Mouse (Mus musculus) embryo, embryonic 9.5 days (tissue): Measurements from ENCODE around the gene Spred2.
A peak's percentile ranks its signal among the peaks of the same experiment; 100 is the strongest.

ENCODE experiments used
- DNase-seq: peaks from one replicate; pipeline ENCODE4 v3.0.0-alpha.2; 2017; ENCODE audit errors: extremely low spot score

The Spred2 gene

GRCm38 (mm10) chr11:19923888-19924756, at the start of gene Spred2:
Gene Spred2 (plus strand): TSS chr11:19924375.
- peak; percentile 94 for DNase-seq

GRCm38 (mm10) chr11:19875551-19875950, 48.6 kb upstream of the Spred2 start:
- no peak for DNase-seq

GRCm38 (mm10) chr11:19875964-19876363, 48.2 kb upstream of the Spred2 start:
- no peak for DNase-seq

GRCm38 (mm10) chr11:19877239-19877915, 46.8 kb upstream of the Spred2 start:
- DNase-seq, result no peak

GRCm38 (mm10) chr11:19881342-19881741, 42.8 kb upstream of the Spred2 start:
- no peak for DNase-seq

GRCm38 (mm10) chr11:19890700-19891406, 33.3 kb upstream of the Spred2 start:
- DNase-seq, result no peak

GRCm38 (mm10) chr11:19893233-19893632, 30.9 kb upstream of the Spred2 start:
- no peak for DNase-seq

- no peak for DNase-seq
These were observed 24.6 kb upstream of the Spred2 start for GRCm38 (mm10) chr11:19899621-19900020.

GRCm38 (mm10) chr11:19900712-19901111, 23.5 kb upstream of the Spred2 start:
- DNase-seq, result no peak

GRCm38 (mm10) chr11:19911216-19911615, 13.0 kb upstream of the Spred2 start:
- no peak for DNase-seq

- DNase-seq, result no peak
These were observed 12.0 kb upstream of the Spred2 start for GRCm38 (mm10) chr11:19912179-19912578.

GRCm38 (mm10) chr11:19912661-19913060, 11.5 kb upstream of the Spred2 start:
- DNase-seq, result no peak

GRCm38 (mm10) chr11:19913761-19914160, 10.4 kb upstream of the Spred2 start:
- DNase-seq, result no peak

- no peak for DNase-seq
These were observed 6.6 kb upstream of the Spred2 start for GRCm38 (mm10) chr11:19917381-19918245.

- DNase-seq, result no peak
These were observed 6.0 kb upstream of the Spred2 start for GRCm38 (mm10) chr11:19918246-19918540.

- DNase-seq, result peak; percentile 69
These were observed 4.8 kb upstream of the Spred2 start for GRCm38 (mm10) chr11:19919460-19919784.

GRCm38 (mm10) chr11:19919785-19920671, 4.1 kb upstream of the Spred2 start:
- DNase-seq, result peak; percentile 91

GRCm38 (mm10) chr11:19921723-19922122, 2.5 kb upstream of the Spred2 start:
- DNase-seq, result no peak

GRCm38 (mm10) chr11:19922208-19922607, 2.0 kb upstream of the Spred2 start:
- no peak for DNase-seq

GRCm38 (mm10) chr11:19924757-19925148, 578 bp downstream of the Spred2 start:
- no peak for DNase-seq
